Mouse (Mus musculus) lung, embryonic 14.5 days (tissue): Measurements from ENCODE around the gene Slc46a3. TPM values are rescaled to one million over a fixed set of nuclear protein-coding genes. Genes with fewer than 3 reads are reported as not detected.

Experiments used
- ATAC-seq: fragments of 200-750 bp; cut with Nextera tagmentation; 2 replicates; pipeline ENCODE4 v1.8.0; 2017; ENCODE audit warnings: mild to moderate bottlenecking, moderate TSS enrichment, moderate library complexity; ENCODE audit not compliant: insufficient read depth
- DNase-seq: peaks from one replicate; pipeline ENCODE4 v3.0.0-alpha.2; 2015
- H3K27ac ChIP-seq: fragments of 300-500 bp; sonication (generic); 2 replicates; pipeline ENCODE4 v1.5.1; 2014; ENCODE audit warnings: low read depth, mild to moderate bottlenecking, moderate library complexity
- H3K27me3 ChIP-seq: fragments of 300-500 bp; sonication (generic); 2 replicates; pipeline ENCODE4 v1.6.1; 2014; ENCODE audit warnings: low read length, control low read depth; ENCODE audit not compliant: insufficient read depth
- H3K36me3 ChIP-seq: fragments of 300-500 bp; sonication (generic); 2 replicates; pipeline ENCODE4 v1.6.1; 2014; ENCODE audit warnings: control low read depth; ENCODE audit not compliant: insufficient read depth
- H3K4me1 ChIP-seq: fragments of 300-500 bp; sonication (generic); 2 replicates; pipeline ENCODE4 v1.6.1; 2014; ENCODE audit warnings: antibody characterized with exemption, control low read depth; ENCODE audit not compliant: insufficient read depth
- H3K4me2 ChIP-seq: fragments of 300-500 bp; sonication (generic); 2 replicates; pipeline ENCODE4 v1.6.1; 2014; ENCODE audit warnings: mild to moderate bottlenecking
- H3K4me3 ChIP-seq: fragments of 300-500 bp; sonication (generic); 2 replicates; pipeline ENCODE4 v1.5.1; 2014; ENCODE audit warnings: low read depth, low read length
- H3K9ac ChIP-seq: fragments of 300-500 bp; sonication (generic); 2 replicates; pipeline ENCODE4 v1.6.1; 2014
- H3K9me3 ChIP-seq: fragments of 300-500 bp; sonication (generic); 2 replicates; pipeline ENCODE4 v1.6.1; 2016; ENCODE audit warnings: low read depth, low read length, control low read depth
- CTCF ChIP-seq: IDR thresholded peaks from 2 replicates; pipeline ENCODE4 v1.5.1; 2016; ENCODE audit warnings: antibody characterized with exemption, low read depth
- WGBS: fragments of 180-500 bp; shearing (Covaris S2); extraction: QIAGEN DNeasy Blood & Tissue Kit; methylation state at CpG from one replicate; pipeline ENCODE4 v1.1.7; 2014; 5-methylcytosine and 5-hydroxymethylcytosine counted together
- polyA plus RNA-seq: library from polyadenylated mRNA; unstranded; fragments of >200 nt; fragmentation: Nextera tagmentation; extraction: Ambion mirVana; gene quantifications from 2 replicates; pipeline ENCODE4 v1.2.1, GENCODE M21; 2014

Gene Slc46a3
- polyA plus RNA-seq, 1 experiment from 2014 or later, result 3.3 TPM

DNA sequence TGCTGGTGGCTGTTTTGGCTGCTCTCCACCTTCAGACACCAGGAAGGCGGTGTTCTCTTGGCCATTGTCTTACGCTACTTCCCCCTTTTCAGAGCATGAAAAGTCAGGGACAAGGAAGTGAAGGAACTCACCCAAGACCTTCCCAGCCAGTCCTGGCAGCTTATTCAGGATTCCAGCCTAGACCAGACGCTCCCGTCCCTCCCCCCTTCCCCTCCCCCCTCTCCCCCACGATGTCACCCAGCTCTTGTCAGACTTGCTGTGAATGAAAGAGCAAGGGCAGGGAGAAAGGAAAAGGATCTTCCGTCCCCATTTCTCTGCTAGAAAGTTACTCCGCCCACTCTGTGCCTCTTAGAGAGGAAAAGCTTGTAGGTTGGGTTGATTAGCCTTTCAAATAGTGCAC, 51.3 kb downstream of the Slc46a3 start:
- no peak for DNase-seq
- H3K4me3 ChIP-seq, result no peak overlapping the region
- H3K9ac ChIP-seq, result no peak overlapping the region
- H3K4me1 ChIP-seq, result no peaks in the 10 kb centered on the region
- TF ChIP-seq CTCF, result no peak
- H3K9me3 ChIP-seq, result no peaks in the 10 kb centered on the region
- H3K36me3 ChIP-seq, result no peaks in the 10 kb centered on the region
- ATAC-seq, result no peak
- no peaks in the 10 kb centered on the region for H3K27me3 ChIP-seq
- no peak overlapping the region for H3K4me2 ChIP-seq
- WGBS, result 54% methylated on average over 7 of the region's 7 CpGs
- H3K27ac ChIP-seq, result no peak overlapping the region

DNA sequence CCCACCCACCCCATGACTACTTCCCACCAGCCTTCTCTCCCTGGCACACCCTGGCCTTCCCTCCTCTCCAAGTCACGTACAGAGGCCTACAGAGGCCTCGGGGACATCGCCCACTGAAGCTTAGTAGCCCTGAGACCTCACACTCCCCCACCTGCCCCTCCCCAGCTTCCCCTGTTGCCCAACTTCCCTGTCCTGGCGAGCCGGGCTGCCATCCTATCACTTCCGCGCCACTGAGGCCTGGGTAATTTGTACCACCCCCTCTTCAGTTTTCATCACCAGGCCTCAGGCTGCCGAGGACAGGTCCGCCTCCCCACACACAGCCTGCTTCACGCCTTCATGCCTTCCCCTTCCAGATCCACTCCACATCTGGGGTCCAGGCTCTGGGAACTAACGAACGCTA, 55.2 kb downstream of the Slc46a3 start:
- WGBS, result 85% methylated on average over 12 of the region's 12 CpGs
- Histone ChIP-seq H3K36me3 (no peaks in the 10 kb centered on the region), H3K4me3 (no peak overlapping the region), H3K27ac (no peak overlapping the region), H3K4me1 (no peaks in the 10 kb centered on the region), H3K9ac (no peak overlapping the region), H3K9me3 (no peaks in the 10 kb centered on the region), H3K4me2 (no peak overlapping the region), H3K27me3 (no peaks in the 10 kb centered on the region)
- ATAC-seq (no peak), DNase-seq (no peak)
- no peak for TF ChIP-seq CTCF

DNA sequence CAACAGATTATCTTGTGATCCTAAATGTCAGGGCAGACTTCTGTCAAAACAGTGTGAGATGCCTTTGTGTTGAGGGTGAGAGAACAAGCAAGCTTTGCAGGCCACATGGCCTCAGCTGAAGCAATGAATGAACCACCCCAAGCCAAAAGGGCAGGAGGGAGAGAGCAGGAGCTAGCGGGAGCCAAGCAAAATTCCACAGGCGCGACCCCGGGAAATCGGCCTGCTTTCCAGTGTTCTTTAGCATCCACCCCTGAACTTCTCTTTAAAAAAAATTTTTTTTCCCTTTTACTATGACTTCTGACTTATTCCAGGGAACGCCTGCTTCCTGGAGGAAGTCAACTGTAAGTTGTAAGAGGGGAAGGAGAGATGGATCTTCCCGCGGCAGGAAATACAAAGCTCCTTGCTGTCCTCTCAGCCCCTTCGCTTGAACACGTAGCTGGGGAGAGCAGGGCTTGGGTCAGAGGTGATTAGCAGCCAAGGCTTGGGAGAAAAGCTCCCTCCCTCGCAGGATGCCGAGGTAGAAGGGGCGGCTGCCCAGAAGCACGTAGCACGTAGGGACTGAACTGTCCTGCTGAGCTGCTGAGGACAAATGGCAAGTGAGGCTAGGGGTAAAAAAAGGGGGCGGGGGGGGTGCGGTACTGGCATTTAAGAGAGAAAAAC, 59.6 kb downstream of the Slc46a3 start:
- H3K9me3 ChIP-seq, result no peaks in the 10 kb centered on the region
- H3K27me3 ChIP-seq, result no peaks in the 10 kb centered on the region

DNA sequence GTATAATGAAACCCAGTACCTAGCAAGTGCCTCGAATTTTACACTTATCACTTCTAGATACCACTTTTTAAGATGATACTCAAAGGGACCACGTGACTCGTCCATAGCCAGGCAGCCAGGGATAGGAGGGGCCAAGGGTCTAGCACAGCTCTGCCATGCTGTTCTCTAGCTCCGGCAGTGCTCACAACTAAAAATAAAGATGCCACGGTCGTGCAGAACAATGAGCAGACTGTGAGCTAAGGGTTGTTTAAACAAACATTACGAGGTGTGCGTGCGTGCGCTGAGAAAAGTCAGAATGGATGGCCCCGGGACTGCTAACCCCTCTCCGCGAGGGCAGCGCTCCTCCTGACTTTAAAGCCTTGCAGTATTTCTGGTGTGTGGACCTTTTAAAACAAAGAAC, 61.8 kb downstream of the Slc46a3 start:
- no peak for TF ChIP-seq CTCF
- Histone ChIP-seq H3K27me3 (no peaks in the 10 kb centered on the region), H3K9me3 (no peaks in the 10 kb centered on the region), H3K4me3 (no peak overlapping the region), H3K4me2 (peak overlapping the region; percentile 37; the same call in 1 of the 2 replicates), H3K4me1 (no peaks in the 10 kb centered on the region), H3K27ac (no peak overlapping the region), H3K9ac (no peak overlapping the region), H3K36me3 (no peaks in the 10 kb centered on the region)
- DNase-seq, result peak; percentile 51
- ATAC-seq, result peak; percentile 52; the same call in 1 of the 2 replicates
- WGBS, result 9% methylated on average over 14 of the region's 14 CpGs

More for the DNA sequence above, 59.6 kb downstream of the Slc46a3 start:
- H3K4me1 ChIP-seq, result no peaks in the 10 kb centered on the region
- H3K4me2 ChIP-seq, result no peak overlapping the region
- H3K36me3 ChIP-seq, result no peaks in the 10 kb centered on the region
- ATAC-seq (no peak), DNase-seq (no peak)
- no peak overlapping the region for H3K4me3 ChIP-seq
- no peak overlapping the region for H3K9ac ChIP-seq
- H3K27ac ChIP-seq, result no peak overlapping the region
- TF ChIP-seq CTCF, result no peak
- WGBS, result 11% methylated on average over 17 of the region's 17 CpGs

DNA sequence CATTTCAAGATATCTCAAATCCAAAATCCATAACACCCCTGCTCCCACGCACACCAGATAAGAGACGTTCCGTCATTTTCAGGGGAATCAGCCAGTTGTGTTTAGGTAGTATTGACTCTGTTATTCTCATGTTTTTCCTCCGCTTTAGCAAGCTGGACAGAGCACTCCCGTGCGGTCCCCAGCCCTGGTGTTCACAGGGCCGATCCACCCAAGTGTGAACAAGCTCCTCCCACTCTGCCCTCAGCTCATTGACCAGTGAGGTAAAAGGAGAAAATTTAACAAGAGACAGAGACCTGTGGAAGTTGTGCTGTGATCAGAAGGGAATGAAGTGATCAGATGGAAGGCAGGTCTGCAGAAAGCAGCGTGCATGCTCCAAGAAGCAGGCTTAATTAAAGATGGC, 65.8 kb downstream of the Slc46a3 start:
- ATAC-seq (no peak), DNase-seq (no peak)
- 74% methylated on average over 8 of the region's 8 CpGs for WGBS
- H3K27ac ChIP-seq, result no peak overlapping the region
- H3K4me2 ChIP-seq, result no peak overlapping the region
- no peak overlapping the region for H3K9ac ChIP-seq
- H3K27me3 ChIP-seq, result no peaks in the 10 kb centered on the region
- H3K36me3 ChIP-seq, result no peaks in the 10 kb centered on the region
- H3K9me3 ChIP-seq, result no peaks in the 10 kb centered on the region
- peaks cover 11% of the 10 kb centered on the region; the same call in 1 of the 2 replicates for H3K4me1 ChIP-seq
- no peak overlapping the region for H3K4me3 ChIP-seq
- no peak for TF ChIP-seq CTCF

Other genes with a start within 250 kb of the Slc46a3 start
- 18.4 and 22.9 TPM in 2 replicates for gene Flt1, start 168.8 kb downstream of the Slc46a3 start, polyA plus RNA-seq
- gene Pomp, start 34.4 kb downstream of the Slc46a3 start, polyA plus RNA-seq, result 506 and 511 TPM in 2 replicates
- gene Mtus2, start 62.5 kb upstream of the Slc46a3 start, polyA plus RNA-seq, result 5.5 and 5.7 TPM in 2 replicates